Mouse (Mus musculus) layer of hippocampus, adult 18-20 months (tissue): ENCODE data around the gene Gm13043. TPM values are rescaled to one million over a fixed set of nuclear protein-coding genes. Genes with fewer than 3 reads are reported as not detected.
"Not testable (repeated sequence)": the region's sequence is repeated elsewhere in the genome, so short reads cannot be mapped to it uniquely, and the experiment has no call there.

Experiments used
- DNase-seq, 2 experiments: peaks; one replicate each; pipeline ENCODE4 v3.0.0; 2022; ENCODE audit warnings: low spot score in 2 of 2
- long read RNA-seq: library from polyadenylated mRNA; stranded (forward); transcript quantifications from one replicate; pipeline ENCODE4 v2.0.0, GENCODE M21; 2021
- total RNA-seq, 2 experiments: library from RNA; stranded (reverse); gene quantifications; 2 replicates each; pipeline ENCODE4 v1.2.3; 2021

Gene Gm13043
- total RNA-seq = not detected
- long read RNA-seq = 0 reads

DNA sequence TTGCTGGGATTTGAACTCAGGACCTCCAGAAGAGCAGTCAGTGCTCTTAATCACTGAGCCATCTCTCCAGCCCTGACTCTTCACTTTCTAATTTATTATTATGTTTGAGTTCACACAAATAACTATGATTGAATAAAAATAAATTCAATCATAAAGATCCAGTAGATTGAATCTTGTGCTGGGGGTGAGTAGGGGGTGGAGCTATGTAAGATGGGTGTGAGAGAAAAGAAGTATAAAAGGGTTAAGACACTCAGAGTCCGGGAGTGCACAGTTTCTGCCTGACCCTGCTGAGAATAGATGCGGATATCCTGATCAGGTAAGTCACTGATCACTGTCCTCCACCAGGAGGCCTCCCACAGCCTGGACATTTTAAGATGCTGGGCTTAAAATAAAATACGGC is at the start of gene Gm13043:
Gene Gm13043, plus strand, starts transcription at position 301 of the 400 bp plus-strand sequence.
- DNase-seq = no peak

GRCm38 (mm10) chr4:143535654-143536053 is 24.5 kb downstream of the Gm13043 start, which contains the start of gene Gm13040:
TSS of gene Gm13040 (plus strand) at chr4:143535954.
- DNase-seq = not testable (repeated sequence)

- not testable (repeated sequence) for DNase-seq
Measured at GRCm38 (mm10) chr4:143551400-143551799, 40.3 kb downstream of the Gm13043 start, which contains the start of the genes BC080695 and Gm13057. TSS of gene BC080695 (plus strand) at chr4:143551700. TSS of gene Gm13057 (plus strand) at chr4:143551709.

Other genes with a start within 250 kb of the Gm13043 start
- 10 to 100 TPM; 18.9 to 20.0 TPM for gene Pdpn, start 211.8 kb upstream of the Gm13043 start, total RNA-seq
- gene Lrrc38, start 161.6 kb upstream of the Gm13043 start, total RNA-seq = 1 to 10 TPM in 1 of 2 experiments, under 1 TPM in 1; 0.58 to 1.3 TPM
- gene Pramel1, start 116.9 kb upstream of the Gm13043 start, total RNA-seq = not detected
- gene Pramef8, start 98.9 kb upstream of the Gm13043 start, total RNA-seq = 10 to 100 TPM; 10.3 to 13.5 TPM
- gene Oog4, start 61.0 kb upstream of the Gm13043 start, total RNA-seq = not detected
- gene Gm13040, start 24.6 kb downstream of the Gm13043 start, total RNA-seq = not detected
- gene BC080695, start 40.4 kb downstream of the Gm13043 start, total RNA-seq = not detected
- gene Gm13057, start 40.4 kb downstream of the Gm13043 start, total RNA-seq = not detected
- gene Gm13083, start 103.7 kb downstream of the Gm13043 start, total RNA-seq = not detected
- not detected for gene Gm13088, start 145.9 kb downstream of the Gm13043 start, total RNA-seq
- gene Gm13089, start 191.4 kb downstream of the Gm13043 start, total RNA-seq = not detected
- gene Gm13078, start 208.1 kb downstream of the Gm13043 start, total RNA-seq = not detected